Mouse (Mus musculus) C2C12 (cell line): ENCODE measurements around the gene Agap2.

Experiments used
- CEBPB ChIP-seq: IDR thresholded peaks from one replicate; pipeline ENCODE4 v1.6.1; 2011; ENCODE audit warnings: low read depth, mild to moderate bottlenecking, control low read depth, moderate library complexity
- CTCF ChIP-seq: IDR thresholded peaks from one replicate; pipeline ENCODE4 v1.5.1; 2011; ENCODE audit not compliant: control insufficient read depth, insufficient read depth, insufficient read length
- FOSL1 ChIP-seq: IDR thresholded peaks from one replicate; pipeline ENCODE4 v1.8.0; 2011; ENCODE audit warnings: mild to moderate bottlenecking, low read length; ENCODE audit not compliant: poor library complexity, insufficient read depth, severe bottlenecking
- MYOG ChIP-seq: IDR thresholded peaks from one replicate; pipeline ENCODE4 v1.6.1; 2011; ENCODE audit not compliant: control insufficient read depth, insufficient read length; ENCODE audit errors: extremely low read depth

DNA sequence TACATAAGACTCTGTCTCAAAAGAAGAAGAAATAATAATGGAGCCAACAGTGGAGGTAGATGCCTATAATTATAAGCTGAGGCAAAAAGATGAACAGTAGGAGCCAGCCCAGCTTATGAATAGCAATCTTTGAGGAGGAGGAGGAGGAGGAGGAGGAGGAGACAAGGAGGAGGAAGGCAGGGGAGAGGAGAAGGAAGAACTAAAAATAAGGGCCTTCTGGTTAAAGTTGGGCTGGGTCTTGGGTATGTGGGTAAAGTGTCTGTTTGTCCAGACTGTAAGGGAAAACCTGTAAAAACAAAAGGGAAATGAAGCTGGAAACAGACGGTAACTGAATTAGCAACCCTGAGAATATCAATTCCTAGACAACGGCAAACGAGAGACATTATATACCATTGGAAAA lies 46.9 kb downstream of the Agap2 start:
- TF ChIP-seq CTCF (no peak), CEBPB (no peak), MYOG (no peak), FOSL1 (no peak)
